Mouse (Mus musculus): ENCODE results near the gene Dapk1.

Dapk1 gene

GRCm38 (mm10) chr13:60747201-60747600 lies 145.5 kb downstream of the Dapk1 start:
- no peak for TF ChIP-seq GATA4 (IDR thresholded peaks at IDR 0.05; ENCODE audit: insufficient replicate concordance, low read length)

- TF ChIP-seq GATA4 (IDR thresholded peaks at IDR 0.05; ENCODE audit: insufficient replicate concordance, low read length), result no peak
Measured at GRCm38 (mm10) chr13:60748556-60748955, 146.8 kb downstream of the Dapk1 start.

DNA sequence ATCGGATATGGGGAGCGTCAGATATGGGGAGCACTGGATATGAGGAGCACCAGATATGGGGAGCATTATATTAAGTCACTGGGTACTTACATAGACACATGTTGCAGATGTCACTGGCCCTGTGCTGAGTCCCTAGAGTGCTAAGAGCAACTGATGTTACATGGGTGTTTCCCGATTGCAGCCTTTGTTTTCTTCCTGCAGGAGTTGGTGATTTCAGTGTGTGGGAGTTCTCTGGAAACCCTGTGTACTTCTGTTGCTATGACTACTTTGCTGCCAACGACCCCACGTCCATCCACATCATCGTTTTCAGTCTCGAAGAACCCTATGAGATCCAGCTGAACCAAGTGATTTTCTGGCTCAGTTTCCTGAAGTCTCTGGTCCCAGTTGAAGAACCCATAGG lies 149.2 kb downstream of the Dapk1 start:
- TF ChIP-seq GATA4 (IDR thresholded peaks at IDR 0.05; ENCODE audit: insufficient replicate concordance, low read length), result no peak

DNA sequence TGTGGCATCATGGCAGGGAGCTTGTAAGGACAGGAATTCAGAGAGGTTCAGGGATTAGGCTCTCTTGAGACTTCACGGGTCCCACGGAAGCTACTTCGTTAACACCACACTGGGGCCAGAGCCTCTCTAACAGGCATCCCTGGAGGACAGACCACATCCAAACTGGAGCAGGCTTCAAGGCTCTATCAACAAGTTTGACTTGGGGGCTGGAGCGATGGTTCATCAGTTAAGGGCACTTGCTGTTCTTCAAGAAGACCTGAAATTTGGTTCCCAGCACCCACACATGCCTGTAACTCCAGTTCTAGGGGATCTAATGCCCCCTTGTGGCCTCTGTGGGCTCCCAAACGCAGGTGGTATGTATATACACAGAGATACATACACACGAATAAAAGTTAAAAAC lies 151.5 kb downstream of the Dapk1 start:
- TF ChIP-seq GATA4 (IDR thresholded peaks at IDR 0.05; ENCODE audit: insufficient replicate concordance, low read length), result no peak

- no peak for TF ChIP-seq GATA4 (IDR thresholded peaks at IDR 0.05; ENCODE audit: insufficient replicate concordance, low read length)
Measured at GRCm38 (mm10) chr13:60755251-60755650, 153.5 kb downstream of the Dapk1 start.

DNA sequence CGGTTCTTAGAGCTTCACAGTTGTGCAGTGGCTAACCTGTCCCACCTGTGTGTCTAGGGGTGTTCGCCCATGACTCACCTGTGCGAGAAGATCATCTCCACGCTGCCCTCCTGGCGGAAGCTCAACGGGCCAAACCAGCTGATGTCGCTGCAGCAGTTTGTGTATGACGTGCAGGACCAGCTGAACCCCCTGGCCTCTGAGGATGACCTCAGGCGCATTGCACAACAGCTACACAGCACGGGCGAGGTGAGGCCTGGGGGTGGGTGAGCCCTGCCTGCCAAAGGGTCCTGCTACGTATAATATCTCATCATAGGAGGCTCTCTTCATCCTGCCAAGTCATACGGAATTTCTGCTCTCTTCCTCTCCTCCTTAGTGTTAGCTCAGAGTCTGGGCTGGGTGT lies 155.5 kb downstream of the Dapk1 start:
- TF ChIP-seq GATA4 (IDR thresholded peaks at IDR 0.05; ENCODE audit: insufficient replicate concordance, low read length), result no peak

DNA sequence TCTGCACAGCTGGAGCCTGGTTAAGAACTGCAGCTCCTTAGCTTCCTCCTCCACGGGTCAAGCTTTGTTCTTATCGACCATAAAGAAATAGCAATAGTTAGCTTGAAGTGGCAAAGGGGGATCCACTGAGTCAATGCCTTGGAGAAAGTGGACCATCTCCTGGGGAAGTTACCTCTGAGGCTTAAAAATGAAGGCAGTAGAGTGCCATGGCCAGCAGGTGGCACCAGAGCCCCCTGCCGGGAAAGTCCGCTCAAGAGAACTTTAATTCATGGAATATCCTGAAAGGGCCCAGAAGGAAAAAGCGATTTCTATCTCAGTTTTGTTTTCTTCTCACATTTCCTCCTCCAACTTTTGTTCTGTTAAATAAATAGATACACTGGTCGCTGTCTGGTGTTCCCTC lies 157.4 kb downstream of the Dapk1 start:
- TF ChIP-seq GATA4 (IDR thresholded peaks at IDR 0.05; ENCODE audit: insufficient replicate concordance, low read length), result no peak

DNA sequence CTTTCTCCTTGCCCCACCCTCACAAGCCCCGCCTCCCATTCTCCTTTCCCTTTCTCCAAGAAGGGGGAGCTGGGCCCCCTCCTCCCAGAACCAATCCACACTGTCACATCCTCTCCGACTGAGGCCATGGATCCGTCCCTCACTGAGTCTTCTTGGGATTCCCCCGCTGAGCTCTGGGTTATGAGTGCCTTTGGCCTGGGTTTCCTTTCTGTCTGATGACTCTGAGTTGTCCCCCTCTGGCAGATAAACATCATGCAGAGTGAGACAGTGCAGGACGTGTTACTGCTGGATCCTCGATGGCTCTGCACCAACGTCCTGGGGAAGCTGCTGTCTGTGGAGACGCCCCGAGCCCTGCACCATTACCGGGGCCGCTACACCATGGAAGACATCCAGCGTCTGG lies 158.6 kb downstream of the Dapk1 start:
- TF ChIP-seq GATA4 (IDR thresholded peaks at IDR 0.05; ENCODE audit: insufficient replicate concordance, low read length), result no peak

DNA sequence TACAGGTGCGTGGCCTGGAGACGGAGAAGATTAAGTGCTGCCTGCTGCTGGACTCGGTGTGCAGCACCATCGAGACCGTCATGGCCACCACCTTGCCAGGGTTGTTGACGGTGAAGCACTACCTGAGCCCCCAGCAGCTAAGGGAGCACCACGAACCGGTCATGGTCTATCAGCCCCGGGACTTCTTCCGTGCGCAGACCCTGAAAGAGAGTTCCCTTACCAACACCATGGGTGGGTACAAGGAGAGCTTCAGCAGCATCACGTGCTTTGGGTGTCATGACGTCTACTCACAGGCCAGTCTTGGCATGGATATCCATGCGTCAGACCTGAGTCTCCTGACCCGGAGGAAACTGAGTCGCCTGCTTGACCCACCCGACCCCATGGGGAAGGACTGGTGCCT lies 159.4 kb downstream of the Dapk1 start:
- no peak for TF ChIP-seq GATA4 (IDR thresholded peaks at IDR 0.05; ENCODE audit: insufficient replicate concordance, low read length)

DNA sequence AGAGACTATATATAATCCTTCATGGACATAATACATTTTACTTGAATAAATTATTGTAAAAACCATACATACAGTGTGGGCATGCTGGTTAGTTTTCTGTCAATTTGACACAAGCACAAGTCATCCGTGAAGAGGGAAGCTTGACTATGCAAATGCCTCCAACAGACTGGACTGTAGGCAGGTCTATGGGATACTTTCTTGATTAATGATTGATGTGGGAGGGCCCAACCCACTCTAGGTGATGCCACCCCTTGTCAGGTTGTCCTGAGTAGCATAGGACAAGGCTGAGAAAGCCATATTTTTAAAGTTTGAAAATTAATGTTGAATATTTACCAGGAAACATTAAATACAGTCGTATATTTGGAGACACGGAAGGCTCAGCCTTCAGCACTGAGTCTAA lies 178.8 kb downstream of the Dapk1 start:
- no peak for TF ChIP-seq GATA4 (IDR thresholded peaks at IDR 0.05; ENCODE audit: insufficient replicate concordance, low read length)

GRCm38 (mm10) chr13:60783301-60783700 lies 181.6 kb downstream of the Dapk1 start:
- TF ChIP-seq GATA4 (IDR thresholded peaks at IDR 0.05; ENCODE audit: insufficient replicate concordance, low read length), result no peak

DNA sequence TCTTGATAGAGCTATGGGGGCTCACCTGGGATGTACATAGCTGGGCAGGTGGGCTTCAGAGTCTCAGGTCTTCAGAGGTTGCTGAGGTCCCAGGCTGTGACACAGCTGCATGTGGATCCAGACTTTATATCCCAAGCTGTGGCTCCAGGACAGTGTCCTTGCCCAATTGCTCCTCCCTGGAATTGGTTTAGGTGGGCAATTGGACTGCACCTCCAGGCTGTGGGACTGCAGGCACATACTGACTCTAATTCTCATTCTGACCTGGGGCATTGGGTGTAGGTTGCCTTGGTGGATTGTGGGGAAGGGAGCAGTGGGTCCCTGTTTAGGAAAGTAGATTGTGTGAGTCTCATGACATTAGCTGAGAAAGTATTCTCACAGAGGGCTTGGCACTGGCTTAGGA lies 184.5 kb downstream of the Dapk1 start, which contains the start of gene BC051665:
TSS of gene BC051665 (minus strand) at position 101 of the 400 bp plus-strand sequence.
- TF ChIP-seq GATA4 (IDR thresholded peaks at IDR 0.05; ENCODE audit: insufficient replicate concordance, low read length), result no peak

GRCm38 (mm10) chr13:60789466-60789865 lies 187.7 kb downstream of the Dapk1 start:
- TF ChIP-seq GATA4 (IDR thresholded peaks at IDR 0.05; ENCODE audit: insufficient replicate concordance, low read length), result no peak

GRCm38 (mm10) chr13:60802749-60803148 lies 201.0 kb downstream of the Dapk1 start, which contains the start of gene Ctsll3:
TSS of gene Ctsll3 (minus strand) at chr13:60802849.
- TF ChIP-seq GATA4 (IDR thresholded peaks at IDR 0.05; ENCODE audit: insufficient replicate concordance, low read length), result no peak

GRCm38 (mm10) chr13:60809690-60810089 lies 207.9 kb downstream of the Dapk1 start:
- TF ChIP-seq GATA4 (IDR thresholded peaks at IDR 0.05; ENCODE audit: insufficient replicate concordance, low read length), result no peak

DNA sequence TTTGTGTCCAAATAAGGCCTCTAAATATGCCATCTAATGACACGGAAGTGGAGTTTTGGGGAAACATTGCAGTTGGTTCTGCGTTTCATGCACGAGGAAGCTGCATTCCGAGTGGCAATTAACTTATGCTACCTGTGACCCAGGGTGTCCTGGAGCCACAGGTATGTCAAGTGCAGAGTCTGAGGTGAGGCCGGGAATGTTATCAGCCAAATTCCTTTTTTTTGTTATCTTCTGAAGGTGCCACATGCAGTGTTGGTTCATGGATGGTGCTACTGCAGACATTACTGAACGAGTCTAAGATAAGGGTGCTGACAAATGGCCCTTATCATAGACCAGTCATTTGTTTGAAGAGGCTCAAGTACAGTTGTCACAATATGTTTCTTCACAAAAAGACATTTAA lies 211.0 kb downstream of the Dapk1 start:
- no peak for TF ChIP-seq GATA4 (IDR thresholded peaks at IDR 0.05; ENCODE audit: insufficient replicate concordance, low read length)
